Mouse (Mus musculus): Measurements from ENCODE around the gene Mpzl3. TPM values are rescaled to one million over a fixed set of nuclear protein-coding genes. Genes with fewer than 3 reads are reported as not detected.
"Not testable (repeated sequence)": the region's sequence is repeated elsewhere in the genome, so short reads cannot be mapped to it uniquely, and the experiment has no call there.

Gene Mpzl3
- polyA plus RNA-seq, 1 experiment from 2014 or later = 2.2 TPM

- no peak for DNase-seq (ENCODE audit: low spot score)
- H3K4me1 ChIP-seq = peaks cover 3% of the 10 kb centered on the region; the same call in 1 of the 2 replicates
- 77% methylated on average over 8 of the region's 8 CpGs for WGBS
These were observed 27.6 kb upstream of the Mpzl3 start for GRCm38 (mm10) chr9:45027376-45027775.

GRCm38 (mm10) chr9:45030341-45030740 is 24.6 kb upstream of the Mpzl3 start:
- 72% methylated on average over 6 of the region's 6 CpGs for whole genome bisulfite sequencing
- Histone ChIP-seq H3K4me1 (peaks cover 3% of the 10 kb centered on the region; the same call in 1 of the 2 replicates), H3K4me3 (no peak overlapping the region), H3K36me3 (replicated peaks) (no peaks in the 10 kb centered on the region), H3K27ac (replicated peaks) (no peak overlapping the region), H3K27me3 (replicated peaks; ENCODE audit: low read depth, poor library complexity, severe bottlenecking) (peaks cover 28% of the 10 kb centered on the region), H3K9me3 (no peaks in the 10 kb centered on the region)
- no peak for DNase-seq (ENCODE audit: low spot score)

More at GRCm38 (mm10) chr9:45027376-45027775, 27.6 kb upstream of the Mpzl3 start:
- Histone ChIP-seq H3K4me3 (no peak overlapping the region), H3K9me3 (no peaks in the 10 kb centered on the region), H3K27ac (replicated peaks) (no peak overlapping the region), H3K27me3 (replicated peaks; ENCODE audit: low read depth, poor library complexity, severe bottlenecking) (peaks cover 28% of the 10 kb centered on the region), H3K36me3 (replicated peaks) (no peaks in the 10 kb centered on the region)

- Histone ChIP-seq H3K27ac (replicated peaks) (no peak overlapping the region), H3K4me1 (peaks cover 3% of the 10 kb centered on the region; the same call in 1 of the 2 replicates), H3K36me3 (replicated peaks) (no peaks in the 10 kb centered on the region), H3K9me3 (no peaks in the 10 kb centered on the region), H3K4me3 (no peak overlapping the region), H3K27me3 (replicated peaks; ENCODE audit: low read depth, poor library complexity, severe bottlenecking) (peaks cover 28% of the 10 kb centered on the region)
- no peak for DNase-seq (ENCODE audit: low spot score)
- WGBS = 65% methylated on average over 2 of the region's 2 CpGs
These were observed 22.7 kb upstream of the Mpzl3 start for GRCm38 (mm10) chr9:45032261-45032660.

DNA sequence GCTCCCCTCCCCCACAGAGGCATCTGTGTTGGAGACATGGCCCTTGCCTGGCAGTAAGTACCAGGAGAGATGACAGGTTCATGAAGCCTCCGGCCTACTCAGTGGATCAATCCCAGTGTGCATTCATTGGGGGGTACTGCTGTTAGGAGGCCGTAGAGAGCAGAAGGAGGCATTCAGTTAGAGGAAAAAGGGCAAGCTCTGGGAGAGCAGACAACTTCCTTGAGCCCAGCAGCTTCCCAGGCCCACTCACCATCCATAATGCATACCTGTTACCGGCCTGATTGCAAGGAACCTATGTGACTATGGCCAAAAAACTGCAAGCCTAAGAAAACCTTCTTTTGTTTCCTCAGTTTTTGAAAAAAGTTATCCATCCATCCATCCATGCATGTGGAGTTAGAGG is 20.5 kb upstream of the Mpzl3 start:
- H3K4me1 ChIP-seq = peaks cover 3% of the 10 kb centered on the region; the same call in 1 of the 2 replicates
- H3K27me3 ChIP-seq (replicated peaks; ENCODE audit: low read depth, poor library complexity, severe bottlenecking) = peaks cover 32% of the 10 kb centered on the region
- no peak for DNase-seq (ENCODE audit: low spot score)
- H3K9me3 ChIP-seq = no peaks in the 10 kb centered on the region
- H3K4me3 ChIP-seq = no peak overlapping the region
- WGBS = 80% methylated on average over 3 of the region's 3 CpGs
- H3K27ac ChIP-seq (replicated peaks) = no peak overlapping the region
- no peaks in the 10 kb centered on the region for H3K36me3 ChIP-seq (replicated peaks)

DNA sequence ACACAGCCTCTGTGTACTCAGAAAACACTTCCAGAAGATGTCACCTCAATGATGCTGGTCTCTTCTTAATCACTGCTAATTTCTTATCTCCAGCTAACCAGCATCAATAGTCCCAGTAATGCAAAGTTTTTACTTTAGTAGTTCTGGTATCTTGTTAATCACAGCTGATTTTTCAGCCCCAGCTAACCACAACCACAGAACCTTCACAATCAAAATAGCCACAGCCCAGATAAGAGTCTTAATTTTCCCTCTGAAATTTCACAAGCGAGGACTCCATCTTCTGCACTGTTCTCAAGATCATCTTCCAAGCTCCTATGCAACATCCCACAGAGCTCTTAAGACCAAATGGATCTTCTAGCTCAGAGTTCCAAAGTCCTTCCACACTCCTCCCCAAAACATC is 17.2 kb upstream of the Mpzl3 start:
- H3K27ac ChIP-seq (replicated peaks); H3K9me3 ChIP-seq; DNase-seq (ENCODE audit: low spot score); H3K4me3 ChIP-seq; H3K36me3 ChIP-seq (replicated peaks): not testable (repeated sequence)
- WGBS = 73% methylated on average over 1 of the region's 1 CpGs
- H3K4me1 ChIP-seq = peaks cover 24% of the 10 kb centered on the region
- H3K27me3 ChIP-seq (replicated peaks; ENCODE audit: low read depth, poor library complexity, severe bottlenecking) = peaks cover 48% of the 10 kb centered on the region

DNA sequence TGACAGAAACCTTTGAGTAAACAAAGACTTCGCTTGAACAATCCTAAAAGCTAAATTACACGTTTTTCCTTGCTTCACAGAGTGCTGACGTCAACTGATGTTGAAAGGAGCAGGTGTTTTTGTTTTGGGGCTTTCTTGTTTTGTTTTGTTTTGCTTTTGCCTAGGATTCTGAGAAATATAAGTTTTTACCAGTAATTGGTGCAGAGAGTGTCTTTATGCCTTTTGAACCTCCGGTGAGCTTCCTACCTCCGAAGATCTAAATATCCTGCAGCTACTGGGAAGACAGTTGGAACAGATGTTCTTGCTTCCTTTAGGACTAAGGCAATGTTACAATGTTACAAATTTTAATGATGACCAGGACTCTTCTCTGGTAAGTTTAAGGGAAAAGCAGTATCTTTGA is 15.5 kb upstream of the Mpzl3 start, which contains the start of gene Mpzl2:
Mpzl2 (plus strand) TSS at position 301 of the 400 bp plus-strand sequence.
- H3K27me3 ChIP-seq (replicated peaks; ENCODE audit: low read depth, poor library complexity, severe bottlenecking) = peaks cover 65% of the 10 kb centered on the region
- WGBS = 64% methylated on average over 5 of the region's 5 CpGs
- no peak within 1 kb of the TSS for H3K27ac ChIP-seq (replicated peaks)

GRCm38 (mm10) chr9:45040066-45040845 is 14.7 kb upstream of the Mpzl3 start:
- peak; percentile 16 for DNase-seq (ENCODE audit: low spot score)
- Histone ChIP-seq H3K36me3 (replicated peaks) (no peaks in the 10 kb centered on the region), H3K4me1 (peaks cover 34% of the 10 kb centered on the region), H3K27ac (replicated peaks) (no peak overlapping the region), H3K27me3 (replicated peaks; ENCODE audit: low read depth, poor library complexity, severe bottlenecking) (peaks cover 73% of the 10 kb centered on the region), H3K4me3 (peak overlapping the region; percentile 15; the same call in 1 of the 2 replicates), H3K9me3 (no peaks in the 10 kb centered on the region)
- WGBS = 16% methylated on average over 14 of the region's 14 CpGs

More for the DNA sequence above, 15.5 kb upstream of the Mpzl3 start, which contains the start of gene Mpzl2:
- Histone ChIP-seq H3K4me1 (peaks cover 34% of the 10 kb centered on the region), H3K9me3 (no peaks in the 10 kb centered on the region), H3K4me3 (peak within 1 kb of the TSS; percentile 15; the same call in 1 of the 2 replicates), H3K36me3 (replicated peaks) (no peaks in the 10 kb centered on the region)
- DNase-seq (ENCODE audit: low spot score) = no peak

GRCm38 (mm10) chr9:45041131-45041838 is 13.7 kb upstream of the Mpzl3 start:
- peak; percentile 43 for DNase-seq (ENCODE audit: low spot score)
- Histone ChIP-seq H3K36me3 (replicated peaks) (no peaks in the 10 kb centered on the region), H3K9me3 (no peaks in the 10 kb centered on the region), H3K4me1 (peaks cover 34% of the 10 kb centered on the region), H3K27ac (replicated peaks) (no peak overlapping the region), H3K4me3 (no peak overlapping the region), H3K27me3 (replicated peaks; ENCODE audit: low read depth, poor library complexity, severe bottlenecking) (peaks cover 74% of the 10 kb centered on the region)
- 40% methylated on average over 17 of the region's 17 CpGs for WGBS

DNA sequence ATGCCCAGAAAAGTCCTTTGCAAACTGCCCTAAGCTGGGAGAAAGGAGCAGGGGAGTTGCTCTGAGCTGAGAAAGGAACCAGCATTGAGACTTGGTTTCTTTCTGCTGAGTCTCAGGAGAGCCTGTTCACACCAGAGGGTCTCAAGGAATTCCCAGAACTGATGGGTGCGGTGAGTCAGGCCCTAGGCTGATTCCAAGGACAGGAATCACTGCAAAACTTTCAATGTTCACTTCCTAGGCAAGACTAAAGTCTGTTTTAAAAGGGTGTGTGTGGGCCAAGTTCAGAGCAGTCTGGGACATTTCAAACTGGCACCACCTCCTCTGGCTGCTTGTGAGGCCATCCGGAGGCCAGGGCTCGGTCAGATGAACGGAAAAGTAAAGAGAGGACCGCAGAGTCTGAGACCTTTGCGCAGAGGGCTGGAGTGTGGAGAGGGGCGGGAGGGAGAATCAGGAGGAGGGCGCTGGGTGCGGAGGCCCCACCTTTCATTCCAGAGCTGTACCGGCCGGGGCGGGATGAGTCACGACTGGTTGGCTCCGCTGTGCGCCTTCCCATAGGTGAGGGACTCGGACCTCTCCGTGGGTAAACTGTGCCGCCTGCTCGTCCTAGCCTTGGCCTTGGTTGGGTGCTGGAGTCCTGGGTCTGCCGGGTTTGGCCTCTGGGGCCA is 12.8 kb upstream of the Mpzl3 start:
- peak; percentile 68 for DNase-seq (ENCODE audit: low spot score)
- H3K27ac ChIP-seq (replicated peaks) = peak overlapping the region; percentile 69
- H3K4me1 ChIP-seq = peaks cover 34% of the 10 kb centered on the region
- H3K9me3 ChIP-seq = no peaks in the 10 kb centered on the region
- peaks cover 74% of the 10 kb centered on the region for H3K27me3 ChIP-seq (replicated peaks; ENCODE audit: low read depth, poor library complexity, severe bottlenecking)
- WGBS = 2% methylated on average over 20 of the region's 20 CpGs
- peak overlapping the region; percentile 54 for H3K4me3 ChIP-seq
- H3K36me3 ChIP-seq (replicated peaks) = no peaks in the 10 kb centered on the region

DNA sequence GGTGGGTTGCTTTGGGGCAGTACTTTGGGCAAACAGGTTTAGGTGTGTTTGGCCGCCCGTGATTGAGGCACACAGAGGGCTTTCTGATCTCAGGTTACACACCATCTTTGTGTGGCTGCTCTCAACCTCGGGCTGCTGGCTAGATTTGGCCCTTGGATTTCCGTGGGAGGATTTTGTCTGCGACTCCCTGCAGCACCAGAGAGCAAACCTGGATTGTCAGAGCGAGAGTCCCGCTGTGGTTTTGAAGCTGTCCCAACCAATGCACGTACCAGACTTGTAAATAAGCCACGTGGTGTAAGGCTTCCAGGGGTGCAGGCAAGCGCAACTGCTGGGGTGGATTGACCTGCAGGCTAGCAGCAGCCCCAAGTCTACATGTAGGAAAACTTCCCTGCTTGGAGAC is 12.0 kb upstream of the Mpzl3 start:
- peak overlapping the region; percentile 54 for H3K4me3 ChIP-seq

DNA sequence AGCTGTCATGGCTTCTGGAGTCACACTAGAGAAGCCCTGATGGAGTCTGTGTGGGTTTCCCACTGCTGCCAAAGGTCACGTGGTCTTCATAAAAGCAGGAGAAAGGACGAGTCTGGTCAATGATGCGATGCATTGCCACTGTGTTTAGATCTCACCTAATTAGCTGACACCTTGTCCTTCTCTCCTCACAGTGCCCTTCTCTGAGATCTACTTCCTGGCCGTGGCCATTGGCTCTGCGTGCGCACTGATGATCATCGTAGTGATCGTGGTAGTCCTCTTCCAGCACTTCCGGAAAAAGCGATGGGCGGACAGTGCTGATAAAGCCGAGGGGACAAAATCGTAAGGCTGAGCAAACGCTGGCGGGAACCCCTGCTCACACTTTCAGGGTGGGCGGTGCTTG is 8.0 kb upstream of the Mpzl3 start:
- Histone ChIP-seq H3K4me3 (no peak overlapping the region), H3K27ac (replicated peaks) (no peak overlapping the region), H3K36me3 (replicated peaks) (no peaks in the 10 kb centered on the region), H3K27me3 (replicated peaks; ENCODE audit: low read depth, poor library complexity, severe bottlenecking) (peaks cover 34% of the 10 kb centered on the region), H3K4me1 (peaks cover 18% of the 10 kb centered on the region), H3K9me3 (no peaks in the 10 kb centered on the region)
- 91% methylated on average over 16 of the region's 16 CpGs for WGBS
- no peak for DNase-seq (ENCODE audit: low spot score)

More for the DNA sequence above, 12.0 kb upstream of the Mpzl3 start:
- Histone ChIP-seq H3K4me1 (peaks cover 34% of the 10 kb centered on the region), H3K27me3 (replicated peaks; ENCODE audit: low read depth, poor library complexity, severe bottlenecking) (peaks cover 74% of the 10 kb centered on the region), H3K27ac (replicated peaks) (peak overlapping the region; percentile 69; the same call in 1 of the 2 replicates), H3K36me3 (replicated peaks) (no peaks in the 10 kb centered on the region), H3K9me3 (no peaks in the 10 kb centered on the region)
- WGBS = 1% methylated on average over 10 of the region's 10 CpGs
- DNase-seq (ENCODE audit: low spot score) = peak; percentile 48

DNA sequence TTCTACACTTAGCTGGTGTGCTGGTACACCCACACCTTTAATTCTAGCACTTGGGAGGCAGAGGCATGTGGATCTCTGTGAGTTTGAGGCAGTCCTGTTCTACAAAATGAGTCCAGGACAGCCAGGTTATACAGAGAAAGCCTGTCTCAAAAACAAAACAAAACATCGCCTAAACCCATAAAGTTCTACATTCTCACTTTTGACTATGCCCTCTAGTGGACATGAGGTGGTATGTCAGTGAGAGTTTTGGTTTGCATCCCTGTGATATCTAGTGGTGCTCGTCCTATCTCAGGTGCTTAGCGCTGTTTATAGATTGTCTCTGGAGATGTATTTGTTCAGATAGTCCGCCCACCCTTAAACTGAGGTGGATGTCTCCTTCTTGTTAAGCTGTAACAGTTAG is 6.5 kb upstream of the Mpzl3 start:
- Histone ChIP-seq H3K27ac (replicated peaks) (no peak overlapping the region), H3K4me1 (peaks cover 4% of the 10 kb centered on the region; the same call in 1 of the 2 replicates), H3K27me3 (replicated peaks; ENCODE audit: low read depth, poor library complexity, severe bottlenecking) (peaks cover 22% of the 10 kb centered on the region), H3K36me3 (replicated peaks) (no peaks in the 10 kb centered on the region), H3K4me3 (no peak overlapping the region), H3K9me3 (no peaks in the 10 kb centered on the region)
- no peak for DNase-seq (ENCODE audit: low spot score)
- 31% methylated on average over 4 of the region's 4 CpGs for WGBS
